Mouse (Mus musculus) urinary bladder, postnatal 25 days (tissue): ENCODE measurements around the gene Vmn1r126.
"Not testable (repeated sequence)": the region's sequence is repeated elsewhere in the genome, so short reads cannot be mapped to it uniquely, and the experiment has no call there.

Experiments
- DNase-seq: peaks from one replicate; pipeline ENCODE4 v3.0.0; 2022; ENCODE audit warnings: low spot score

Gene Vmn1r126

DNA sequence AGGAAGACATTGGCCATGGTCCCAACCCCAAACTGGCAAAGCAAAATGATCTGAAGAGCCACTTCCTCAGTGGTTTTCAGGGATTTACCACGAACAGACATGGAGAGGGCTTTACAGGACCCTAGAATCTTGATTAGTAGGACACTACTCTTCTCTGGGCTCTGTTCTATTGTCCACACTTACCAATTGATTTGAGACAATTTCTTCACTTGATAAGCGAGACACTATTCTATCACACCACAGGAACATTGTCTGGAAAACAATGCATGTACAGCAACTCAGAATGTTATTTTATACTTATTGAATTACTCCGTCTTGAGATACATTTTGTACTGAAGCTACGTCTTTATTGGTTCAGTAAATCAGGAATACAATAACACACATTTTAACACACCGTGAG lies at the start of gene Vmn1r126:
Gene Vmn1r126, minus strand, starts transcription at position 101 of the 400 bp plus-strand sequence.
- DNase-seq = not testable (repeated sequence)

DNA sequence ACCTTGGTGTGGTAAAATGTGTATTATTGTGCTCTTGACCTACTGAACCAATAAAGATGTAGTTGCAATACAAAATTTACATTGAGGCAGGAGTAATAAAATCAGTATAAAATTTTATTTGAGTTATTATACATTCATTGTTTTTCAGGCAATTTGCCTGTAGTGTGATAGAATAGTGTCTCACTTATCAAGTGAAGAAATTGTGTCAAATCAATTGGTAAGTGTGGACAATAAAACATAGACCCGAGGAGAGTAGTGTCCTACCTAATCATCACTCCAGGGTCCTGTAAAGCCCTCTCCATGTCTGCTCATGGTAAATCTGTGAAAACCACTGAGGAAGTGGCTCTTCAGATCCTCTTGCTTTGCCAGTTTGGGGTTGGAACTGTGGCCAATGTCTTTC lies 47.8 kb upstream of the Vmn1r126 start, which contains the start of gene Vmn1r128:
Gene Vmn1r128, plus strand, starts transcription at position 301 of the 400 bp plus-strand sequence.
- DNase-seq = not testable (repeated sequence)

DNA sequence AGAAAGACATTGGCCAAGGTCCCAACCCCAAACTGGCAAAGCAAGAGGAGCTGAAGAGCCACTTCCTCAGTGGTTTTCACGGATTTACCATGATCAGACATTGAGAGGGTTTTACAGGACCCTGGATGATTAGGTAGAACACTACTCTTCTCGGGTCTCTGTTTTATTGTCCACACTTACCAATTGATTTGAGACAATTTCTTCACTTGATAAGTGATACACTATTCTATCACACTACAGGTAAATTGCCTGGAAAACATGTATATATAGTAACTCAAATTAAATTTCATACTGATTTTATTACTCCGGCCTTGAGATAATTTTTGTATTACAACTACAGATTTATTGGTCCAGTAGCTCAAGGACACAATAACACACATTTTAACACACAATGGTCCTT lies 18.5 kb upstream of the Vmn1r126 start, which contains the start of gene Vmn1r127:
Gene Vmn1r127, minus strand, starts transcription at position 101 of the 400 bp plus-strand sequence.
- not testable (repeated sequence) for DNase-seq

GRCm38 (mm10) chr7:21271879-21272278 lies 29.4 kb downstream of the Vmn1r126 start, which contains the start of gene Vmn1r125:
TSS of gene Vmn1r125 (plus strand) at chr7:21272179.
- DNase-seq = not testable (repeated sequence)

GRCm38 (mm10) chr7:21260517-21260916 lies 40.8 kb downstream of the Vmn1r126 start, which contains the start of gene Vmn1r124:
TSS of gene Vmn1r124 (minus strand) at chr7:21260617.
- not testable (repeated sequence) for DNase-seq
